Mouse (Mus musculus): Measurements from ENCODE around the gene Jsrp1. TPM values are rescaled to one million over a fixed set of nuclear protein-coding genes. Genes with fewer than 3 reads are reported as not detected.

Jsrp1 gene
- polyA plus RNA-seq, 1 experiment from 2014 or later: not detected

DNA sequence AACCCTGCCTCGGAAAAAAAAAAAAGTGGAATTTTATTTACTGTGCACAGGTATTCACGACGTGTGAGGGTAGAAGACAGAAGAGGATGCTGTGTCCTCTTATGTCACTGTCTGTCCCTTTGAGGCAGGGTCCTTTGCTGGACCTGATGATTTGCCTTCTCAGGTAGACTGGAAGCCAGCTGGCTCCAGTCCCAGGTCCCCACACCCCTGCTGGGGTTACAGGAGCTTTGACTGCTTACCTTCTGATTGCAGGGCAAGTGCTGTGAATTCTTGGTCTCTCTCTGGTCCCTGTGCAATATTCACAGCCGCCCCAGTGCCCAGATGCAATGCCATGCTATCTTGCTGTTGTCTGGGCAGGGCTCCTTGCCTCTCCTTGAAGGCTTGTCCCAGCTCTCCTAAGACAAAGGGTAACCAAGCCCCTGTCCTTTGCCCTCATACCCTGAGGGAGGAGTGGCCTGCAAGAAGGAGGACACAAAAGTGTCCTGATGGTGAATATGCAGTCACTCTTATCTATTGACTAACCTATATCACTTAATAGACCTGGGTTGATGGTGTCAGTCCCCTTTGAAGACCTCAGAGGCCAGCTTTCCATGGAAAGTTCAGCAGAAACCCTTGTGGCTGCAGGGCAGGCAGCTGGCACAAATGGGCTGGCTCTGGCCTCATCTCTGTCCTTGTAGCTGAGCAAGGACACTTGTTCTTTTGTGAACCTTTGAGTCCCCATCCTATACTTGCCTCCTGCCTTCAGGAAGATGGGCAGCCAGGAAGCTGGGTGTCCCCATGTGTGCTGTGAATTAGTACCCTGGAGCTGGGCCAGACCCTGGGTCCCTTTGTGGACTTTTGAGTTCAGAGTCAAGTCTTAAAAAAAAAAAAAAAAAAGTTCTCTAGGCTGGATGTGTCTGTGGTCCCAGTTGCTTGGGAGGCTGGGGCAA, 52.4 kb downstream of the Jsrp1 start:
- H3K9me3 ChIP-seq (replicated peaks): no peaks in the 10 kb centered on the region
- H3K27ac ChIP-seq: no peak overlapping the region
- 0 out of 2 replicates have a peak overlapping the region, but pooled peaks have one; percentile 8 for H3K9ac ChIP-seq
- no peak for ATAC-seq
- H3K4me2 ChIP-seq: no peak overlapping the region
- H3K27me3 ChIP-seq: no peaks in the 10 kb centered on the region
- WGBS: 87% methylated on average over 4 of the region's 4 CpGs
- peaks cover 49% of the 10 kb centered on the region for H3K4me1 ChIP-seq
- H3K36me3 ChIP-seq (ENCODE audit: poor library complexity, severe bottlenecking): peaks cover 20% of the 10 kb centered on the region
- H3K4me3 ChIP-seq: no peak overlapping the region

DNA sequence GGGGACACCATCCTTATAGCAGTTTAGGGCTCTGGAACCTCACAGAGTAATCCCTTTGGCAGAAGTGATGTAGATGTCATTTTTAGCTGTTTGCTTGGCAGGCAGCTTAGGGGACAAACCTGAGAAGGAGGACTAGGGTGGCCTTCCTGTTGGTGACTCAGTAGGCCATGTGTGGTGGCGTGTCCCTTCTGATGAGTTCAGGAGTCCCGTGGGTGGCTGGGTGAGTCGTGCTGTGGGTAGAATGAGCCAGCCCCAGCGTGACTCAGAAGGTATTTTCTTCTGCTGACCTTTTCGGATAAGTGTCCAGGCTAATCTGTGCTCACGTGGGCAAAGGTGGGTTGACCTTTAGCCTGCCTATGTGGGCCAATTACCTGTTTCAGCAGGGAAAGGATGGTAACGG, 54.6 kb downstream of the Jsrp1 start:
- WGBS: 93% methylated on average over 7 of the region's 7 CpGs
- Histone ChIP-seq H3K27ac (no peak overlapping the region), H3K36me3 (ENCODE audit: poor library complexity, severe bottlenecking) (no peaks in the 10 kb centered on the region), H3K9me3 (replicated peaks) (no peaks in the 10 kb centered on the region), H3K4me3 (no peak overlapping the region), H3K4me1 (peaks cover 57% of the 10 kb centered on the region), H3K27me3 (no peaks in the 10 kb centered on the region), H3K4me2 (no peak overlapping the region), H3K9ac (no peak overlapping the region)
- ATAC-seq: no peak

MicroRNAs within 50 kb of the gene (microRNA counts, 519-probe panel; counts per million panel counts)
- microRNA mmu-miR-1982: 177 counts per million, percentile 53 among the panel's probes with 10 or more counts

Small RNA genes lying within 50 kb of the gene (microRNA-seq; reads per million reads assigned to microRNA genes)
- gene Mir1982: 3.0 reads per million, percentile 4 among the genes with 10 or more reads in this experiment

Other genes with a start within 250 kb of the Jsrp1 start
- gene Klf16, start 236.2 kb downstream of the Jsrp1 start, polyA plus RNA-seq (2015; fragmentation: Nextera tagmentation; extraction: Ambion mirVana): 6.6 and 7.5 TPM in 2 replicates
- 72.3 and 74.9 TPM in 2 replicates for gene Abhd17a, start 223.2 kb downstream of the Jsrp1 start, polyA plus RNA-seq (2015; fragmentation: Nextera tagmentation; extraction: Ambion mirVana)
- gene Scamp4, start 210.6 kb downstream of the Jsrp1 start, polyA plus RNA-seq (2015; fragmentation: Nextera tagmentation; extraction: Ambion mirVana): 56.7 and 69.6 TPM in 2 replicates
- 4.8 and 6.7 TPM in 2 replicates for gene Adat3, start 210.6 kb downstream of the Jsrp1 start, polyA plus RNA-seq (2015; fragmentation: Nextera tagmentation; extraction: Ambion mirVana)
- gene Gm49322, start 207.5 kb downstream of the Jsrp1 start, polyA plus RNA-seq (2015; fragmentation: Nextera tagmentation; extraction: Ambion mirVana): 4.0 and 4.4 TPM in 2 replicates
- gene Csnk1g2, start 190.7 kb downstream of the Jsrp1 start, polyA plus RNA-seq (2015; fragmentation: Nextera tagmentation; extraction: Ambion mirVana): 55.0 and 73.2 TPM in 2 replicates
- 59.2 and 61.2 TPM in 2 replicates for gene Btbd2, start 156.4 kb downstream of the Jsrp1 start, polyA plus RNA-seq (2015; fragmentation: Nextera tagmentation; extraction: Ambion mirVana)
- gene Mknk2, start 135.4 kb downstream of the Jsrp1 start, polyA plus RNA-seq (2015; fragmentation: Nextera tagmentation; extraction: Ambion mirVana): 52.3 and 55.1 TPM in 2 replicates
- 47.9 and 51.6 TPM in 2 replicates for gene Mob3a, start 111.5 kb downstream of the Jsrp1 start, polyA plus RNA-seq (2015; fragmentation: Nextera tagmentation; extraction: Ambion mirVana)
- 24.5 and 26.3 TPM in 2 replicates for gene Izumo4, start 111.3 kb downstream of the Jsrp1 start, polyA plus RNA-seq (2015; fragmentation: Nextera tagmentation; extraction: Ambion mirVana)
- gene Ap3d1, start 71.2 kb downstream of the Jsrp1 start, polyA plus RNA-seq (2015; fragmentation: Nextera tagmentation; extraction: Ambion mirVana): 80.2 and 82.9 TPM in 2 replicates
- gene Dot1l, start 58.3 kb downstream of the Jsrp1 start, polyA plus RNA-seq (2015; fragmentation: Nextera tagmentation; extraction: Ambion mirVana): 19.9 and 21.1 TPM in 2 replicates
- 63.5 and 67.3 TPM in 2 replicates for gene Sf3a2, start 15.3 kb downstream of the Jsrp1 start, polyA plus RNA-seq (2015; fragmentation: Nextera tagmentation; extraction: Ambion mirVana)
- 141 and 151 TPM in 2 replicates for gene Plekhj1, start 14.9 kb downstream of the Jsrp1 start, polyA plus RNA-seq (2015; fragmentation: Nextera tagmentation; extraction: Ambion mirVana)
- 0.13 TPM in 1 of 2 replicates, not detected in the other for gene Amh, start 8.3 kb downstream of the Jsrp1 start, polyA plus RNA-seq (2015; fragmentation: Nextera tagmentation; extraction: Ambion mirVana)
- gene Oaz1, start 13.2 kb upstream of the Jsrp1 start, polyA plus RNA-seq (2015; fragmentation: Nextera tagmentation; extraction: Ambion mirVana): 1,581 and 1,699 TPM in 2 replicates
- 1.7 and 2.0 TPM in 2 replicates for gene Lingo3, start 30.5 kb upstream of the Jsrp1 start, polyA plus RNA-seq (2015; fragmentation: Nextera tagmentation; extraction: Ambion mirVana)
- 291 and 325 TPM in 2 replicates for gene Lsm7, start 41.7 kb upstream of the Jsrp1 start, polyA plus RNA-seq (2015; fragmentation: Nextera tagmentation; extraction: Ambion mirVana)
- gene Sppl2b, start 41.8 kb upstream of the Jsrp1 start, polyA plus RNA-seq (2015; fragmentation: Nextera tagmentation; extraction: Ambion mirVana): 40.1 and 45.3 TPM in 2 replicates
- gene Tmprss9, start 58.4 kb upstream of the Jsrp1 start, polyA plus RNA-seq (2015; fragmentation: Nextera tagmentation; extraction: Ambion mirVana): 0.13 and 0.14 TPM in 2 replicates
- gene Timm13, start 87.5 kb upstream of the Jsrp1 start, polyA plus RNA-seq (2015; fragmentation: Nextera tagmentation; extraction: Ambion mirVana): 356 and 364 TPM in 2 replicates
- gene Lmnb2, start 104.7 kb upstream of the Jsrp1 start, polyA plus RNA-seq (2015; fragmentation: Nextera tagmentation; extraction: Ambion mirVana): 54.0 and 54.9 TPM in 2 replicates
- 4.9 and 5.1 TPM in 2 replicates for gene Gadd45b, start 116.6 kb upstream of the Jsrp1 start, polyA plus RNA-seq (2015; fragmentation: Nextera tagmentation; extraction: Ambion mirVana)
- 14.8 and 17.6 TPM in 2 replicates for gene Gng7, start 201.4 kb upstream of the Jsrp1 start, polyA plus RNA-seq (2015; fragmentation: Nextera tagmentation; extraction: Ambion mirVana)
- 13.4 and 15.0 TPM in 2 replicates for gene Diras1, start 212.2 kb upstream of the Jsrp1 start, polyA plus RNA-seq (2015; fragmentation: Nextera tagmentation; extraction: Ambion mirVana)
- gene Slc39a3, start 223.9 kb upstream of the Jsrp1 start, polyA plus RNA-seq (2015; fragmentation: Nextera tagmentation; extraction: Ambion mirVana): 33.4 and 37.8 TPM in 2 replicates
- 273 and 305 TPM in 2 replicates for gene Sgta, start 246.7 kb upstream of the Jsrp1 start, polyA plus RNA-seq (2015; fragmentation: Nextera tagmentation; extraction: Ambion mirVana)

Data from forebrain, embryonic 13.5 days (tissue).